Mouse (Mus musculus) lung, embryonic 15.5 days (tissue): ENCODE data around the gene Zfp523. TPM values are rescaled to one million over a fixed set of nuclear protein-coding genes. Genes with fewer than 3 reads are reported as not detected.
"Not testable (repeated sequence)": the region's sequence is repeated elsewhere in the genome, so short reads cannot be mapped to it uniquely, and the experiment has no call there.

Experiments
- ATAC-seq: fragments of 200-750 bp; cut with Nextera tagmentation; 2 replicates; pipeline ENCODE4 v1.8.0; 2017; ENCODE audit warnings: moderate number of reproducible peaks, borderline replicate concordance; ENCODE audit not compliant: low FRiP score, low TSS enrichment; ENCODE audit errors: extremely low read depth
- H3K27ac ChIP-seq: fragments of 300-500 bp; sonication (generic); 2 replicates; pipeline ENCODE4 v1.5.1; 2015; ENCODE audit warnings: moderate library complexity, mild to moderate bottlenecking, inconsistent platforms
- H3K27me3 ChIP-seq: fragments of 300-500 bp; sonication (generic); 2 replicates; pipeline ENCODE4 v1.6.1; 2015; ENCODE audit warnings: inconsistent platforms
- H3K36me3 ChIP-seq: fragments of 300-500 bp; sonication (generic); 2 replicates; pipeline ENCODE4 v1.6.1; 2015; ENCODE audit warnings: inconsistent platforms
- H3K4me1 ChIP-seq: fragments of 300-500 bp; sonication (generic); 2 replicates; pipeline ENCODE4 v1.6.1; 2015; ENCODE audit warnings: inconsistent platforms
- H3K4me2 ChIP-seq: fragments of 300-500 bp; sonication (generic); 2 replicates; pipeline ENCODE4 v1.6.1; 2015; ENCODE audit warnings: inconsistent platforms, mild to moderate bottlenecking, moderate library complexity
- H3K4me3 ChIP-seq: fragments of 300-500 bp; sonication (generic); 2 replicates; pipeline ENCODE4 v1.5.1; 2015; ENCODE audit warnings: mild to moderate bottlenecking, inconsistent platforms
- H3K9ac ChIP-seq: fragments of 300-500 bp; sonication (generic); 2 replicates; pipeline ENCODE4 v1.6.1; 2015; ENCODE audit warnings: inconsistent platforms
- H3K9me3 ChIP-seq: fragments of 300-500 bp; sonication (generic); 2 replicates; pipeline ENCODE4 v1.6.1; 2016; ENCODE audit warnings: inconsistent platforms
- WGBS: fragments of 180-500 bp; shearing (Covaris S2); methylation state at CpG from one replicate; pipeline ENCODE4 v1.1.7; 2015; 5-methylcytosine and 5-hydroxymethylcytosine counted together
- polyA plus RNA-seq: library from polyadenylated mRNA; unstranded; fragments of >200 nt; fragmentation: Nextera tagmentation; extraction: Ambion mirVana; gene quantifications from 2 replicates; pipeline ENCODE4 v1.2.1, GENCODE M21; 2015

Gene Zfp523
- polyA plus RNA-seq, 1 experiment from 2014 or later = 41.8 TPM

- H3K9ac ChIP-seq = no peak overlapping the region
- H3K36me3 ChIP-seq = no peaks in the 10 kb centered on the region
- peak overlapping the region; percentile 37 for H3K4me2 ChIP-seq
- WGBS = 19% methylated on average over 23 of the region's 23 CpGs
- no peaks in the 10 kb centered on the region for H3K27me3 ChIP-seq
- ATAC-seq = no peak
- no peak overlapping the region for H3K4me3 ChIP-seq
- peak overlapping the region; percentile 37; the same call in 1 of the 2 replicates for H3K27ac ChIP-seq
- peaks cover 14% of the 10 kb centered on the region for H3K4me1 ChIP-seq
- H3K9me3 ChIP-seq = no peaks in the 10 kb centered on the region
These were observed 41.1 kb downstream of the Zfp523 start for GRCm38 (mm10) chr17:28217721-28218649.

GRCm38 (mm10) chr17:28222463-28222862 lies 45.5 kb downstream of the Zfp523 start:
- H3K4me3 ChIP-seq, H3K9ac ChIP-seq, H3K4me2 ChIP-seq, ATAC-seq, H3K27ac ChIP-seq, H3K27me3 ChIP-seq, H3K36me3 ChIP-seq, H3K9me3 ChIP-seq: not testable (repeated sequence)
- peaks cover 24% of the 10 kb centered on the region for H3K4me1 ChIP-seq
- WGBS = 88% methylated on average over 10 of the region's 10 CpGs

GRCm38 (mm10) chr17:28223561-28224391 lies 46.8 kb downstream of the Zfp523 start:
- 2% methylated on average over 44 of the region's 46 CpGs for WGBS
- peak overlapping the region; percentile 45 for H3K9ac ChIP-seq
- H3K36me3 ChIP-seq = no peaks in the 10 kb centered on the region

GRCm38 (mm10) chr17:28224615-28225014 lies 47.7 kb downstream of the Zfp523 start:
- Histone ChIP-seq H3K36me3 (no peaks in the 10 kb centered on the region), H3K27me3 (no peaks in the 10 kb centered on the region), H3K9me3 (no peaks in the 10 kb centered on the region), H3K4me1 (peaks cover 14% of the 10 kb centered on the region), H3K9ac (no peak overlapping the region), H3K4me3 (no peak overlapping the region), H3K4me2 (no peak overlapping the region), H3K27ac (no peak overlapping the region)
- ATAC-seq = no peak
- WGBS = 80% methylated on average over 10 of the region's 10 CpGs

More at GRCm38 (mm10) chr17:28223561-28224391, 46.8 kb downstream of the Zfp523 start:
- Histone ChIP-seq H3K4me2 (peak overlapping the region; percentile 80), H3K9me3 (no peaks in the 10 kb centered on the region), H3K4me3 (peak overlapping the region; percentile 49), H3K4me1 (peaks cover 14% of the 10 kb centered on the region), H3K27me3 (no peaks in the 10 kb centered on the region), H3K27ac (peak overlapping the region; percentile 61)
- peak; percentile 93 for ATAC-seq

GRCm38 (mm10) chr17:28226014-28226413 lies 49.1 kb downstream of the Zfp523 start:
- no peaks in the 10 kb centered on the region for H3K9me3 ChIP-seq
- H3K4me1 ChIP-seq = peaks cover 14% of the 10 kb centered on the region
- peak; percentile 60; the same call in 1 of the 2 replicates for ATAC-seq
- peak overlapping the region; percentile 71 for H3K4me2 ChIP-seq
- no peaks in the 10 kb centered on the region for H3K27me3 ChIP-seq
- WGBS = 1% methylated on average over 21 of the region's 21 CpGs
- H3K9ac ChIP-seq = peak overlapping the region; percentile 10; the same call in 1 of the 2 replicates
- H3K36me3 ChIP-seq = no peaks in the 10 kb centered on the region
- no peak overlapping the region for H3K27ac ChIP-seq
- H3K4me3 ChIP-seq = peak overlapping the region; percentile 25

- Histone ChIP-seq H3K9ac (no peak overlapping the region), H3K4me3 (no peak overlapping the region), H3K4me2 (no peak overlapping the region), H3K27ac (no peak overlapping the region), H3K4me1 (peaks cover 17% of the 10 kb centered on the region), H3K27me3 (peaks cover 3% of the 10 kb centered on the region; the same call in 1 of the 2 replicates), H3K9me3 (no peaks in the 10 kb centered on the region), H3K36me3 (no peaks in the 10 kb centered on the region)
- WGBS = 77% methylated on average over 6 of the region's 6 CpGs
- no peak for ATAC-seq
These were observed 53.6 kb downstream of the Zfp523 start for GRCm38 (mm10) chr17:28230486-28230885.

GRCm38 (mm10) chr17:28231026-28231736 lies 54.3 kb downstream of the Zfp523 start:
- Histone ChIP-seq H3K4me2 (no peak overlapping the region), H3K9ac (no peak overlapping the region), H3K27me3 (peaks cover 3% of the 10 kb centered on the region; the same call in 1 of the 2 replicates), H3K4me3 (no peak overlapping the region), H3K4me1 (peaks cover 12% of the 10 kb centered on the region), H3K27ac (no peak overlapping the region), H3K9me3 (no peaks in the 10 kb centered on the region), H3K36me3 (no peaks in the 10 kb centered on the region)
- ATAC-seq = no peak
- WGBS = 80% methylated on average over 18 of the region's 18 CpGs

- ATAC-seq = peak; percentile 95
- H3K9ac ChIP-seq = peak within 1 kb of the TSS; percentile 91
- H3K27ac ChIP-seq = peak within 1 kb of the TSS; percentile 86
- H3K4me3 ChIP-seq = peak within 1 kb of the TSS; percentile 86
- peaks cover 3% of the 10 kb centered on the region; the same call in 1 of the 2 replicates for H3K27me3 ChIP-seq
- no peaks in the 10 kb centered on the region for H3K36me3 ChIP-seq
- H3K4me2 ChIP-seq = peak within 1 kb of the TSS; percentile 75
- peaks cover 12% of the 10 kb centered on the region for H3K4me1 ChIP-seq
- H3K9me3 ChIP-seq = no peaks in the 10 kb centered on the region
- WGBS = under 1% methylated on average over 42 of the region's 57 CpGs
These were observed 55.6 kb downstream of the Zfp523 start, which contains the start of gene Ppard for GRCm38 (mm10) chr17:28232475-28233060. Gene Ppard, plus strand, starts transcription at chr17:28232700.

- Histone ChIP-seq H3K27me3 (peaks cover 3% of the 10 kb centered on the region; the same call in 1 of the 2 replicates), H3K9ac (peak overlapping the region; percentile 91), H3K4me3 (peak overlapping the region; percentile 86), H3K36me3 (0 out of 2 replicates have a peak, but pooled peaks cover under 1% of the 10 kb centered on the region), H3K9me3 (no peaks in the 10 kb centered on the region), H3K27ac (peak overlapping the region; percentile 86), H3K4me1 (peaks cover 12% of the 10 kb centered on the region), H3K4me2 (peak overlapping the region; percentile 75)
- 4% methylated on average over 17 of the region's 17 CpGs for WGBS
- ATAC-seq = peak; percentile 10; the same call in 1 of the 2 replicates
These were observed 56.3 kb downstream of the Zfp523 start for GRCm38 (mm10) chr17:28233091-28233731.

- no peak overlapping the region for H3K4me3 ChIP-seq
- H3K9ac ChIP-seq = no peak overlapping the region
- no peak overlapping the region for H3K27ac ChIP-seq
- ATAC-seq = no peak
- H3K4me2 ChIP-seq = peak overlapping the region; percentile 16; the same call in 1 of the 2 replicates
- H3K27me3 ChIP-seq = peaks cover 3% of the 10 kb centered on the region; the same call in 1 of the 2 replicates
- H3K9me3 ChIP-seq = no peaks in the 10 kb centered on the region
- WGBS = 79% methylated on average over 5 of the region's 5 CpGs
- H3K4me1 ChIP-seq = peaks cover 12% of the 10 kb centered on the region
- H3K36me3 ChIP-seq = 0 out of 2 replicates have a peak, but pooled peaks cover 5% of the 10 kb centered on the region
These were observed 57.7 kb downstream of the Zfp523 start for GRCm38 (mm10) chr17:28234641-28235040.
